Mouse (Mus musculus): ENCODE results near the gene Spata13.

GRCm38 (mm10) chr14:60743681-60744080 is 109.9 kb downstream of the Spata13 start:
- TF ChIP-seq CTCF (IDR thresholded peaks at IDR 0.05; ENCODE audit: low read depth) (no peak), EP300 (IDR thresholded peaks at IDR 0.05; ENCODE audit: low read depth) (no peak)

Data from heart, postnatal 0 days (tissue).